Mouse (Mus musculus) layer of hippocampus, adult 9-11 months (tissue): ENCODE measurements around the gene Cd248.

Experiments used
- DNase-seq: peaks from one replicate; pipeline ENCODE4 v3.0.0; 2022

Cd248 gene

DNA sequence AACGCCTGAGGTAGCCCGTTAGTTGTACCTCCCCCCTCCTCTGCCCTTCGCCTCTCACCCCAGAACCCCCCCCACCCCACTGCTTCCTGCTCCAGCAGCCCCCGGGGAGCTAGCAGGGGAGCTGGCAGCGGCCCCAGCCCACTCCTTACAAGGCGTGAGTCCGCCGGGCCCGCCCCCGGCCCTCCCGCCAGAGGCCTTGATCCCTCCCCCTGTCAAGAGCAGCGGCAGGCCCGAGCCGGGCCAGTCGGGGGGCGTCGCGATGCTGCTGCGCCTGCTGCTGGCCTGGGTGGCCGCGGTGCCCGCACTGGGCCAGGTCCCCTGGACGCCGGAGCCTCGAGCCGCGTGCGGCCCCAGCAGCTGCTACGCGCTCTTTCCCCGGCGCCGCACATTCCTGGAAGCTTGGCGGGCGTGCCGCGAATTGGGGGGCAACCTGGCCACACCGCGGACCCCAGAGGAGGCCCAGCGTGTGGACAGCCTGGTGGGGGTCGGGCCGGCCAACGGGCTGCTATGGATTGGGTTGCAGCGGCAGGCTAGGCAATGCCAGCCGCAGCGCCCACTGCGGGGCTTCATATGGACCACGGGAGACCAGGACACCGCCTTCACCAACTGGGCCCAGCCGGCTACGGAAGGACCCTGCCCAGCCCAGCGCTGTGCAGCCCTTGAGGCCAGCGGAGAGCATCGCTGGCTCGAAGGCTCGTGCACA lies at the start of gene Cd248:
Cd248 (plus strand) TSS at position 212 of the 703 bp plus-strand sequence.
- no peak for DNase-seq

DNA sequence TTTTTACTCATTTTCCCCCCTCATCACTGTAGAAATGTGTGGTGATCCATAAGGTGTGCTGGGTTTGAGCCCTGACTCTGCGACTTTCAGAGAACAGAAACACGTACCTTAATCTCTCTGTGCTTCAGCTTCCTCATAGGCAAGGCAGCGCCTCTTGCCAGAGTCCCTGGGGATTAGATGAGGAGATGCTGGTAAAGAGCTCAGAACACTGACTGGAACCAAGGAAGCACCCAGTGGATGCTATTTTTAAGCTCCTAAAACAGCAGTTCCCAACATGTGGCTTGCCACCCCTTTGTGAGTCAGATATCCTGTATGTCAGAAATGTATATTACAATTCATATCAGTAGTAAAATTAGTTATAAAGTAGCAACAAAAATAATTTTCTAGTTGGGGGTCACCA lies 49.7 kb upstream of the Cd248 start:
- DNase-seq = no peak

DNA sequence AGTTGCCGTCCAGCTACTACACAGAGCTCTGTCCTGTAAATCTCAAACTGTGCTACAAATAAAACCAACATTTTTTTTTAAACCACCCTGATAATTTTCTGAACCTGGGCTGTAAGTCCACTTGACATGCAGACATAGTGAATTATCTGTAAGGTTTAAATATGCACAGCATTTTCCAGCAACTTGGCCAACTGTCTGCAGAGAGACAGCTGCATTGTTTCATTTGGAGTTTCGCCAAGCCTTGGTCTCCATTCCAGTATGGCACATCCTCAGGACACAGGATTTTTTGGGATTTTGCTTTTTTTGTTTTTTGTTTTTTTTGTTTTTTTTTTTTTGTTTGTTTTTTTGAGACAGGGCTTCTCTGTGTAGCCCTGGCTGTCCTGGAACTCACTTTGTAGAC lies 46.5 kb upstream of the Cd248 start:
- DNase-seq = no peak

DNA sequence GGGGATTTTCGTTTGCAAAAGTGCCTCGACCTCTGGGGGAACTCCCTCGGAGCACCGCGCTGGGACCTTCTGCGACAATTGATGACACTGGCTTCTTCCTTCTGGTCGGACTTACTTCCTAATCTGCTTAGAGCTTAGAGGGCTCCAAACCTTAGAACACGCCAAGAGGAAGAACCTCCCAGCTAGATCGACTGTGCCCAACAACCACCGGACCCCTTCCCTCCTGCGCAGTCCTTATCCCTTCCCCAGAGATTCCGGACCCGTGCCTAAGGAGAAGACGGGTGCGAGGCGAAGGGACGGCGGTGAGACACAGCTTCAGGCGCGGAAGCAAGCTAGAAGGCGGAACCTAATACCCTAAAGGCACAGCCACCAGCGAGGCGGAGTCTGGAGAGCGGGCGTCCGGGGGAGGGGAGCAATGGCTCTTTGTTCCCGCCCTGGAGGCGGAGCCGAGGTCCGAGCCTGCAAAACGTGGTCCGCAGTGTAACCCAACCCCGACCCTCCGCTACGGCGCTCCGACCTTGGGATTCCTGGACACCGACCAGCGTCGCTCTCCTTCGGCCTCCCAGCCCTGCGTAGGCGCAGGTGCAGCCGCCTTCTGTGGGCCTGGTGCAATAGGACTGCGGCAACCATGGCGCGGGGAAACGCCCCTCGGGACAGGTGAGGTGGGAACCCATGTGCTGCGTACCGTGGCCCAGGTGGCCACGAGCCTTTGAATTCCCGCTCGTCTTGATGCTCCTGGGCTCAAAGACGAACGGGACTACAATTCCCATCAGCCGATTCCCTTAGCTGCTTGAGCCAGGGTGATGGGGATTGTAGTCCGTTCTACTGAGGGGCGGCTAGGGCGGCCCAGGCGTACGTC lies 44.0 kb upstream of the Cd248 start, which contains the start of gene Slc29a2:
Slc29a2 (plus strand) TSS at position 240 of the 859 bp plus-strand sequence.
- peak; percentile 90 for DNase-seq

DNA sequence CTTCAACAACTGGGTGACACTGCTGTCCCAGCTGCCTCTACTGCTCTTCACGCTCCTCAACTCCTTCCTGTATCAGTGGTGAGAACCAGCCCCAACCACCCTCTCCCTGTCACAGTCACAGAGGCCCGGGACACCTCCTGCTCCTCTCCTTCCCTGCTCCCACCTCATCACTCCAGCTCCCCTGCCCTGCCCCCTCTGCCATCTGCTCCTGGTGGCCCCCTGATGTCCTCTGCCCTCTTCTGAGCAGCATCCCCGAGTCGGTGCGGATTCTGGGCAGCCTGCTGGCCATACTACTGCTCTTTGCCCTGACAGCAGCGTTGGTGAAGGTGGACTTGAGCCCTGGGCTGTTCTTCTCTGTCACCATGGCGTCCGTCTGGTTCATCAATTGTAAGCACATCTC lies 41.8 kb upstream of the Cd248 start:
- DNase-seq = no peak

DNA sequence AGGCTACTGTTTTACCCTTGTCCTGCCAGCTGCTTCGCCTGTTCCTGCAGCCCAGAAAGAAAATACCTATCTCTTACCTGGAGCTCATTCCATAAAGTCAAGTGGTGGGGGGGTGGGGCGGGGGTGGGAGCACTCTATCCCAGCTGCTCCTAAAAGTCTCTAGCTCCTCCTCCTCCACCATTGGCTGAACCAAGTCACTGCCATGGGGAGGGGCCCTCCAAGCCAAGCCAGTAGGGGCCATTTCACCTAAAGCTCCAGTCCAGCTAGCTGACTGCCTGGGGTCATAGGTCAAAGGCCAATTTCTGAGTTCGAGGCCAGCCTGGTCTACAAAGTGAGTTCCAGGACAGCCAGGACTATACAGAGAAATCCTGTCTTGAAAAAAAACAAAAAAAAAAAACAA lies 35.2 kb upstream of the Cd248 start:
- no peak for DNase-seq

DNA sequence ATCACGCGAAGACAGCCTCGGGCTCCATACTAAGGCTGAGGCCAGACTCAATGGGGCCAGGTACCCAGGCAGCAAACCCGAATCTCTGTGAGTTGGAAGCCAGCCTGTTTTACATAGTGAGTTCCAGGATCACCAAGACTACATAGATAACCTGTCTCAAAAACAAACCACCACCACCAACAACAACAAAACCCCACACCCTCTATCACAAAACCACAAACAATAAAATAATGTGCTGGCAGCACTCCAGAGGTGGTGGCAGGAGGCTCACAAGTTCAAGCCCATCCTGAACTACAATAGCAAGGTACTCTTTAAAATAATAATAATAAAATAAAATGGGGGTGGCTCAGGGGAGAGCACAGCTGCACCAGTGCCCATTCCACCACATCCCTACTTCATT lies 31.3 kb upstream of the Cd248 start:
- no peak for DNase-seq

DNA sequence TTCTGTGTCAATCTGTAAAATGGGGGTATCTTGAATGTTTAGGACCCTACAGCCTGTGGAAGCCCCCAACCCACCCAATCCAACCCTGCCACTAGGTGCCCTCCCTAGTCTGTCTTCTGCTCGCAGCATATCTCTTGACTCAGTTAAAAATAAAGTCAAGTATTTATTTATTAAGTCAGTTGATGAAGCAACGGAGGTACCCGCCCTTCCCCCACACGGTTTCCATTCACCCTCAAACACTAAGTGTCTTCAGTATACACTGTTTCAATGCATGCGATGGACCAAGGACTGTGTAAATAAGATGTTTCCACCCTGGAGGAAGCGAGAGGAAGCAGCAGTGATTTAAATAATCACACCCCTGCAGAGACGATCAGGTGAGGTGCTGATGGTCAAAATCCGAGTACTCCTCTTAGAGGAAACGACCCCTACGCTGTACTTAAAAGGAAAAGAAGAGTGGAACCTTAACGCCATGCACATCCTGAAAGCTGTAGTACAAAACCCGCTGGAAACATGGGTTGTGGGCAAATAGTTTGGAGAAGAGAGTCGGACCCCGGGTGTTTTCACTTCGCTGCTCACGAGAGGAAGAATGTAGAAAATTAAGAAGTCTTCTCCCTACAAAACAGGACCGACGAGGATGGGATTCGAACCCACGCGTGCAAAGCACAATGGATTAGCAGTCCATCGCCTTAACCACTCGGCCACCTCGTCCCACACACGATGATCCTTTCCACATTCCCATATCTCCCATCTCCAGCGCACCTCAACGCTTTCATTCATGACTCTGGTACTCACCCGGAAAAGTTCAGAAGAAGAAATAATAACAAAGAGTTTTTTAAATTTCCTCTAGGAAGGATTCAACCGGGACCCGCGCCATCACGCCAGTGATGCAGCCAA lies 30.0 kb upstream of the Cd248 start:
- peak; percentile 70 for DNase-seq

DNA sequence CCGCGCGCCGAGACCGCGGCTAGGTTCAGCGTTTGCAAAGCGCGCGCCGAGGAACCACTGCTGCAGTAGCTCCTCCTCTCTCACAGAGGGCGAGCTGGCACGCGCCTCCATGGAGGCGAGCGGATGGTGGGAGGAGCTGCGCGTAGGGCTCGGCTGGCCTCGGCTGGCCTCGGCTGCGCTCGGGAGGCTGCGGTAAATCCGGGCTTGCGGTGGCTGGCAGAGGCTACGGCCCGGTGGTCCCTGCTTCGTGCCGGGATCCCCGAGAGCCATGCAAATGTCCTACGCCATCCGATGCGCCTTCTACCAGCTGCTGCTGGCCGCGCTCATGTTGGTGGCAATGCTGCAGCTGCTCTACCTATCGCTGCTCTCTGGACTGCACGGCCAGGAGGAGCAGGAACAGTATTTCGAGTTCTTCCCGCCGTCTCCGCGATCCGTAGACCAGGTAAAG lies 29.1 kb upstream of the Cd248 start, which contains the start of the genes B4gat1 and AC124502.3:
B4gat1 (plus strand) TSS at position 118 of the 448 bp plus-strand sequence.
AC124502.3 (plus strand) TSS at position 183 of the 448 bp plus-strand sequence.
- DNase-seq = peak; percentile 93

DNA sequence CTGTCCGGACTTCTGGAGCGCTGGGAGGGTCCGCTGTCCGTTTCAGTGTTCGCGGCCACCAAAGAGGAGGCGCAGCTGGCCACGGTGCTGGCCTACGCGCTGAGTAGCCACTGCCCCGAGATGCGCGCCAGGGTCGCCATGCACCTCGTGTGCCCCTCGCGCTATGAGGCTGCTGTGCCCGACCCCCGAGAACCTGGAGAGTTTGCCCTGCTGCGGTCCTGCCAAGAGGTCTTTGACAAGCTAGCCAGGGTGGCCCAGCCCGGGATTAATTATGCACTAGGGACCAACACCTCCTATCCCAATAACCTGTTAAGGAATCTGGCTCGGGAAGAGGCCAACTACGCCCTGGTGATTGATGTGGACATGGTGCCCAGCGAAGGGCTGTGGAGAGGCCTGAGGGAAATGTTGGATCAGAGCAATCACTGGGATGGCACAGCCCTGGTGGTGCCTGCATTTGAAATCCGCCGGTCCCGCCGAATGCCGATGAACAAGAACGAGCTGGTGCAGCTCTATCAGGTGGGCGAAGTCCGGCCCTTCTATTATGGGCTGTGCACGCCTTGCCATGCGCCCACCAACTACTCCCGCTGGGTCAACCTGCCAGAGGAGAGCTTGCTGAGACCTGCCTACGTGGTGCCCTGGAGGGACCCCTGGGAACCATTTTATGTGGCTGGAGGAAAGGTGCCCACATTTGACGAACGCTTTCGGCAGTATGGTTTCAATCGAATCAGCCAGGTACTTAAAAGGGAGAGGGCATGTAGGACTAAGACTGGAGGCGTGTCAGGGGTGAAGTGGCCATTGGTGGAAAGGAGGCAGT lies 28.4 kb upstream of the Cd248 start:
- no peak for DNase-seq

DNA sequence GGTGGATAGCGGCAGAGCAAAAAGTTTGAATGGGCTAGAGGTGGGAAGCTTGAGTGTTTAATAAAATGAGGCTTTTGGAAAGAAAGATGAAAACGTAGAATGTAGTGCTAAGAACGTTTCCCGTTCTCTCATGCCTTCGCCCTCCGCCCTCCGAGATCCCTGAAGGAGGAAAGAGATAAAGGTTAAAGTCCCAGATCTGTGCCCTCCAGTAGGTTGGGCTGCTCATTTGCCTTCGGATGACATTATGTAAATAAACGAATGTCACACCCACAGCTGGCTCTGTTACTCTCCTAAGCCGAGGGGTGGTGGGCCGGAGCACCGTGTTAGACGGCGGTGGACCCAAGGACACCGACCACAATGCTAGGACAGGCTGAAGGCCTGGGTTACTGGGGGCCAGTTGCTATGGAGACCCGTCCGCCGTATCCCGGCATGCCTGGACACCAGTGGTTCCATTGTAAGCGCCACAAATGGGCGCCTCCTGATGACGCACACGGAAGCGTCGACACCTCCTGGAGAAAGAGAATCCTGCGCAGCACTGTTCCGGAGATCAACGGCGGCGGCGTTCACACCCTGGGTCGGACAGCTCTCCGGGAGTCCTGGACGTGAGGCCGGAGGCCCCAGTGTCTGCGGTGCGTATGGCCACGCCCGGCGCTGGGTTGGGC lies 26.9 kb upstream of the Cd248 start, which contains the start of gene Brms1:
Brms1 (plus strand) TSS at position 493 of the 662 bp plus-strand sequence.
- peak; percentile 95 for DNase-seq

DNA sequence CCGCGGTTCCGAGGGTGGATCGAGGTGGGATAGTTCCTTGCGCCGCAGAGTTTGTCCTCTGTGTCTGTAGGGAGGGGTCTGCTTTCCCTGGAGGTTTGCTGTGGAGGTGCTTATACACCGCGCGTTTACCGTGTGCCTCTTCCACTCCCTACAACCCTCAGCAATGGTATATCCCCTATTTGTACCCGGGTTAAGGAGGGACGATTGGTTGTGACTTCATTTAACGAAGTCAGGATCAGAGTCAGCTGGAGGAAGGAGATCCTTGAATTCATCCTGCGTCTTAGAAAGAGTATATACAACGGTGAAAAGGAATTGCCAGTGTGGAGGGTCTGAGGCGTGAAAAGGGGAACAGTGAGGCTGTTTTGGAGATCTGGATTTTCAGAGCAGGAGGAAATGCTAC lies 26.3 kb upstream of the Cd248 start:
- DNase-seq = no peak

DNA sequence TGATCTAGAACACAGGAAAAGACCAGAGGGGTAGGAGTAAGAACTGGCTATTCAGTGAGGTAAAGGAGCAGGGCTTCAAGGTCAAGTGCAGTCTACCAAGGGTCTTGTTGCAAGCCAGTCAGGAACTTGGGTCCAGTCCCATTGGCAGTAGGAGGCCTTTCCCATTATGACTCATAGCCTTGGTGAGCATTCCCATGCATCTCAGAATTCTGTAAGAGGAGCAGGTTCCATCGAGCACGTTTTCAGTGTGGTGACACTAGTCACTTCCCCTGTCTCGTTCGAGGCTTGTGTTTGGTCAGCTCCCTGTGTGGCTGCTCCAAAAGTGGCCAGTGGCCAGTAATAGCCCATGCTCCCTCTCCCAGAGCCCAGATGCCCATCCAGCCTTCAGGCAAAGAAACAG lies 22.3 kb upstream of the Cd248 start:
- DNase-seq = no peak

DNA sequence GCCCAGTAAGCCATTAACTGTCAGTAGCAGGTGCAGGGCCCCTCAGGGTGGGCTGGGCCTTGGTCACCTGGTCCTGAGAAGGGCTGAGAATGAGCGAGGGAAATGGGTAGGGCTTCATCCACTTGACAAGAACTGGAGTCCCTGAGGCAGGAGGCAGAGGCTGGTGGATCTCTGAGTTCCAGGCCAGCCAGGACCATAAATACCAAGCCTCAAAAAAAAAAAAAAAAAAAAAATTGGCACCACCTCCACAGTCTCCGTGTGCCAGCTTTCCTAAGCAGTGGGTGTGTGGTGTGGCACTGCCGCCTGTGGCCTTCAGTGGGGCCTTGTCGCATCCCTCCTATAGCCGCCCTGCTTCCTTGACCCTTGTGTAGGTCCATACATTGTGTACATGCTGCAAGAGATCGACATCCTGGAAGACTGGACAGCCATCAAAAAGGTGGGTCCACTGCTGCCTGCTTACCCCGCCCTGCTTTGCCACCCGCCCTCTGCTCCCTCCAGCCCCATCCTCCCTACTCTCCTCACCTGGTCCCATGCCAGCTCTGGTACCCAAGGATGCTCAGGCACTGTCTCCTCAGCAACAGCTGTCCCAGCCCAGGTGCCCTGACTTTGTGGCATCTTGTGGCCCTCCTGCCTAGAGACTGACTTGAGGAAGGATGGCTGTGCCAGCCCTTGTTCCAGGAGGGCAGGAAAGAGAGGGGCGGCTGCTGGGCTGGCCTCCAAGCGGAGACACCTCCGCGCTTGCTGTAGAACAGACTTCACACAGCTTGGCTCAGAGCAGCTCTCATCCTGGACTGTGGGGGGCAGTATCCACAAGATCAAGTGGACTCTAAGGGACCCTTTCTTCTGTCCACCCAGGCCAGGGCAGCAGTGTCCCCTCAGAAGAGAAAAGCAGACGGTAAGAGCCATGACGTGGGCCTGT lies 19.5 kb upstream of the Cd248 start:
- peak; percentile 82 for DNase-seq

DNA sequence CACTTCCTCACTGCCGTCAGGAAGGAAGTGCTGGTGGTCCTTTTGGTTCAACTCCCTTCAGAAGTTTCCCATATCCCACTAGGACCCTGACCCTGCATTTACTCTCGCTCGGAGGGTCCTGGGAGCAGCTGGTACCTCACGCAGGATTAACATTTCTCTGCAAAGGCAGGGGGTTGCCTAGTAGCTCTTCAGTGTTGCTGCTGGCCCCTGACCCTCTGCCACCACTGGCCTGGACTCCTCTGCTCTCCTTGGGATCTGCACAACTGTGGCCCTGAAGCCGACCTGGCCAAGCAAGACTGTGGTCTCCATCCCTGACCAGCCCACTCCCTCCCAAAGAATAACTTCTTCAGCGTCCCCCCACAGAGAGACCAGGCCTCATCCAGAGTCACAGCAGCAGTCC lies 18.6 kb upstream of the Cd248 start:
- DNase-seq = no peak

DNA sequence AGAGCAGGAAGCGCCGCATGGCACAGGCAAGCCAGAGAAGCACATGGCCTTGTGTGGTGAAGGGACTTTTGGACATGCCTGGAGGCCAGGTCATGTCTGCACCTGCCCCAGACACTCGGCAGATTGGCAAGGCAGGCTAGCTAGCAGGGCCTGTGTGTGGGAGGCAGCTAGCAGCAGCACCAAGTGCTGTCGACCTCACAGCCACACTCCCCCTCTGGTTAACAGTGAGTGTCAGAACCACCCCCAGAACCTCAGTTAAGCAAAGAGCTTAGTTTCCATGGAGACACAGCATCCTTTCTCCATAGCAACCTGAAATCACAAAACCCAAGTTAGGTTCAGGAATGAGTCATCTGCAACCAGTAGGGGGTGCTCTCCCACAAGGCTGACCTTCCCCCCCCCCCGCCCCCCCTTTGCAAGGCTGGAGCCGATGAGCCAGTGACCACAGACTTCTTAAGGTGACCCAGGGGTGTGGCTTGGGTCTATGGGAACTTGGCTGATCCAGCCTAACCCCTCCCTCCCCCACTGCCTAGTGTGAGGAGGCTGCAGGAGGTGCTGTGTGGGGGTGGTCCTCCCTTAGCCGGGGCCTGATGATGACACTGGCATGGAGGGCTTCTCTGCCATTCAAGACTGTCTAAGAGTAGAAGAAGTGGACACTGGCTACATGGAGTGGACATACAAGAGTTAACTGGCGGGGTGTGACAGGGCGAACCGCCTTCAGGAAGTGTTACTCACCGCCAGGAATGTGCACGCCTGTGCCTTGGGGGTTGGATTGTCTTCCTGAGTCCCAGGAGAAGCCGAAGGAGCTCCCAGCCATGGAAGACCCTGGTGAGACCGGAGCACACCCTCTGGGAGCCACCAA lies 17.6 kb upstream of the Cd248 start, which contains the start of gene Rin1:
Rin1 (plus strand) TSS at position 435 of the 859 bp plus-strand sequence.
- DNase-seq = peak; percentile 91

DNA sequence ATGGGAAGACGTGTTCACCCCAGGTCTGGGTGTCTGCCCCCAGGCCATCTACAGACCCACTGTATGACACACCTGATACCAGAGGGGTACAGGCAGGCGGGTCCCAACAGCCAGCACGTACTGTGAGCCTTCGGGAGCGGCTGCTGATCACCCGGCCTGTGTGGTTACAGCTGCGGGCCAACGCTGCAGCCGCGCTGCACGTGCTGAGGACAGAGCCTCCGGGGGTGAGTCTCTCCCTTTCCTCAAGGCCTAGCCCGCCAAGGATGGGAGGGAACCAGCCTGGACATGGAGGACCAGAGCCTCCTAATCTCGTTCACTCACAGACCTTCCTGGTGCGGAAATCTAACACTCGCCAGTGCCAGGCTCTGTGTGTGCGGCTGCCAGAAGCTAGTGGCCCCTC lies 16.8 kb upstream of the Cd248 start:
- no peak for DNase-seq

DNA sequence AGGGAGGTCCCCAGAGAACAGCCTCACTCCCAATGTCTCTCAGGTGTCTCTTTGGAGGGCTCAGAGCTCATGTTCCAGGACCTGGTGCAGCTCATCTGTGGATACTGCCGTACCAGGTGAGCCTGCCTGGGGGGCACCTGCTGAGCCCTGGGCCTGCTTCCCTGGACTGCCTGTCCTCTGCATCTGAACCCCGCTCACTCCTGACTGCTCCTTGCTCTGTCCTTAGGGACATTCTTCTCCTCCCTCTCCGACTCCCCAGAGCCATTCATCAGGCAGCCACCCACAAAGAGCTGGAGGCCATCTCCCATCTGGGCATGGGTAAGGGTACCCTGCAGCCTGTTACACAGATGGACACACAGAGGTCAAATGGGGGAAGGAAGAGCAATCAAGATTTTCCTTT lies 16.4 kb upstream of the Cd248 start:
- no peak for DNase-seq
